Mouse (Mus musculus) urinary bladder, postnatal 36 days (tissue): Measurements from ENCODE around the gene Tram2.

Experiments used
- DNase-seq, 2 experiments: peaks; one replicate each; pipeline ENCODE4 v3.0.0; 2022; ENCODE audit warnings: low spot score in 2 of 2, mixed read lengths in 1 of 2

Tram2 gene

DNA sequence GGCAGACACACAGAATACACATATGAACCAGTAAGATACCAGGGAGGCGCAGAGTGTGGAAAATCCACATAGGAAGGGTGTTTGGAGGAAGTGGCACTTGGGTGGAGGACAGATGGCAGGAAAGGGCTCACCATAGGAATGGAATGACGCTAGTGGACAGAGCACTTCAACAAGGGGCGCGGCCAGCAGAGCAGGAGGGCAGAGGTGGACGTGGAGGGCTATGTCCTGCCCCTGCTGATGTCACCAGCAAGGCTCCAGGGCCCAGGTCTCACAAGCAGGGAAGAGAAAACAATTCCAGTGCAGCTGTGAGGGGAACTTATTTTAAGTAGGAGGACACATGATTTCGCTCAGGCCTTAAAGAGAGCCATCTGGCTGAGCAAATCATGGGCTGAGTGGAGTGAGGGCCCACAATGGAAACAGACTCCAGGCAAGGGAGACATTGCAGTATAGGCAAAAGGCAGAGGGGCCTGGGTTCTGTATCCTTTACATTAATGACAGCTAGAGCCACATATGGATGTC is 68.7 kb downstream of the Tram2 start:
- DNase-seq = no peak

DNA sequence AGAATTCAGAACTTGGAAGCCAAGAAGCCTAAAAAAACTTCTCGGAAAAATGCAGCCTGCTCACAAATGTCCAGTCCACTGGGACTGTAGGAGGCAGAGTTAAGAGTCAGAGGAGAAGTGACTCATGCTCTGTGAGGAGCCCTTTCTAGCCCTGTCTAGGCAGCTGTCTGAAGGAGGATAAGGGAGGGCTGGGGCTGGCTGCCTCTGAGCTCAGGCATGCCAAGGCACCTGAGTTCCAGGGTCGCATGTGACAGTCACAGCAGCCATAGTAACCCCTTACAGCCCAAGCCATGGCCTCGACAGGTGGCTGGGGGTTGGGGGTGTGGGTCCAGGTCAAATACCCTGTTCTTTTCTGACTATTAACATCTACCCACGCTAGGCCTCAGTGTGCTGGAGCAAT is 70.1 kb downstream of the Tram2 start:
- DNase-seq = peak in 1 of 2 experiments; percentile 65

DNA sequence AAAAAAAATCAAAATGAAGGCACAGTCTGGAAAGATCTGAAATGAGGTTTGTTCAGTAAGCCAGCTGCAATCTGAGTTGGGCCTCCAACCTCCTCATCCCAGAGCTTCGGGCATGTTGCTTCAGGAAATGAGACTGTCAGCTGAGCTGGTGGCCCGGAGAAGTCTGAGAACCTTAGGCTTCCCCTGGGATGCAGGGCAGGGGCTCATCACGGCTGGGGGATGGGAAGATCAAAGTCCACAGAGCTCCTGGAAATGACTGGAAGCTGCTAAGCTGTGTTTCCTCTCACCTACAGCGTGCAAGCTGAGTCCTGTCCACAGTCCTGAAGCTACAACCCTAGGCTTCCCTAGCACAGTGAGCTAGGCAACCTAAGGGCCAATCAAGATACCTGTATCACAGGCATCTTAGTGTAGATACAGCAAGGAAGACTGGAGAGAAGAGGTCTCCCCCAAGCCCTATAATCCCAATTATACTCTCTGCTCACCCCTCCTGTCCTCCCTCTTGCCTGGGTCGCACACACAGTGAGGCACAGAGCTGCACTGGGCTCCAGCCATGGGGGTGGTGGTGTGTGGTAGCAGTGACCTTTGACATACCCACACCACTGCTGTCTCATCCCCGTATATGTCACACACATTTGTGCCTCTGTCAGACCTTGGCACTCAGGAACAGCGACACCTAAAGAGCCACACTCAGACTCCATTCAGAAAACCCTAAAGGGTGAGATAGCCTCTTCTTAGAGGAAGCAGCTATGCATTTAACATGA is 70.9 kb downstream of the Tram2 start:
- DNase-seq = no peak

DNA sequence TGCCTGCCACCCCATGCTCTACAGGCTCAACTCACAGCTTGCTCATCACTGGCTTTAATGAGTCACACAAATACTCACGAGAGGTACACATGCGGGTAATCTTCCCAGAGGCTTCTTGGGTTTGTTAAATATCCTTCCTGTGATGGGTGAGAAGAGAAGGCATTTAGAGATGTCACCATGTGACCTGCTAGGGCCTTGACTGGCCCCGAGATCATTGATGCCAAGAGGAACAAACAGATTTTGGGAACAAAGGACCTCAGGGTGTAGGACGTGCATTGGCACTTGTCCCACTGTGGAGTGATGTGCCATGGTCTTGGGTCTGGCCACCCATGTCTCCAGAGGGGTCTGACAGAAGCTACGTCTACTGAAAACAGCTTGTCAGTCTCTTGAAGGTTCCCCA is 72.3 kb downstream of the Tram2 start:
- DNase-seq = no peak

DNA sequence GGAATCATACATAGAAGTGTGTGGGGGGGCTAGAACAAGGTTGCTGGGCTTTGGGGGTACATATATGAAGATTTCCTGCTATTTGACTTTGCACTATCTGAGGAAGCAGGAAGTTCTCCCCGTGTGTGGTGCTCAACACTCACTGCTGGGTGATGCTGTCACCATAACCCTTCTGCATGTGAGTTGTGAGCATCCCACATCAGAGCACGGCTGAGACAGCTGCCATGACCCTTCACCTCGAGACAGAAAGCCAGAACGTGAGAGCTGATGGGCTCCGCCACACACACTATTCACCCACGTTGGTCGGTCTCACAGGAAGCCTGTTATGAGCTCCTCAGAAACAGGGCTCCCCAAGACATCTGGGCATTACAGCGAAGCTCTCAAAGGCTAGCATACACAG is 74.4 kb downstream of the Tram2 start:
- no peak for DNase-seq

DNA sequence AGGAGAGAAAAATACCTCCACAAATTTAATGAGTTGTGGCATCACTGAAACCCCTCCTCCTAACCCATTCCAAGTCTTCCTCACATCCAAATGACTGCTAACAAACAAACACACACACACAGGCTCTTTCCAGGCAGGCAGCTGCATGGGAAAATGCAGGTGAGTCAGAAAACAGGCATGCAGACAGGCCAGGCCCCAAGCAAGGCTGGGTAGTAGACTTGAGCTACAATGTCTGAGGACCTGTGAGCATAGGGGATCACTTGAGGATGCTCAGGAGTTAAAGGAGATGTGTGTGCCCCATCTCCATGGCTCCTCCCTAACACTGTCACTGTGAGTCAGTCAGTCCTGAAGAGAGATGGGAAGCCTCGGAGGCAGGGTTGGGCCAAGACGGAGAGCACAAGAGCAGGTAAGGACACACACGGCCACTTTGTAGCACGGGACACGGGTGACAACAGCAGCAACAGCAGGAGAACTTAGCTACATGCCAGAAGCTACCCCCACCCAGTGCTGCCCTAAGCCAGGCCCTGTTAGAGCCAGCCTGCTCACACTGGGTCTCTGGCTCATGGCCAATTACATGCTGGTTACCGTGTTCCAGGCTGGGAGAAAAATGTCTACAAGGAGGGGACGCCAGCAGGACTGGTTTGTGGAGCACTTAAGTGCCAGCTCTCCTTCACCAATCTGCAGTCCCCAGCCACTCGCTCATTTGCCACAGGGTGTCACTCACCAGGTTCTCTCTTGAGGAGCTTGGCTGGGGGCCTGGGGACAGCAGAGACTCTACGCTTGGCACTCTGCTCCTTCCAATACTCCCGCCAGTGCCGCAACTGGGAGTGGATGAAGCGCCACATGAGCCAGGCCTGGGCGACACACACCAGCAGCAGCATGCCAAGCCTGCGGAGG is 76.5 kb downstream of the Tram2 start:
- no peak for DNase-seq

DNA sequence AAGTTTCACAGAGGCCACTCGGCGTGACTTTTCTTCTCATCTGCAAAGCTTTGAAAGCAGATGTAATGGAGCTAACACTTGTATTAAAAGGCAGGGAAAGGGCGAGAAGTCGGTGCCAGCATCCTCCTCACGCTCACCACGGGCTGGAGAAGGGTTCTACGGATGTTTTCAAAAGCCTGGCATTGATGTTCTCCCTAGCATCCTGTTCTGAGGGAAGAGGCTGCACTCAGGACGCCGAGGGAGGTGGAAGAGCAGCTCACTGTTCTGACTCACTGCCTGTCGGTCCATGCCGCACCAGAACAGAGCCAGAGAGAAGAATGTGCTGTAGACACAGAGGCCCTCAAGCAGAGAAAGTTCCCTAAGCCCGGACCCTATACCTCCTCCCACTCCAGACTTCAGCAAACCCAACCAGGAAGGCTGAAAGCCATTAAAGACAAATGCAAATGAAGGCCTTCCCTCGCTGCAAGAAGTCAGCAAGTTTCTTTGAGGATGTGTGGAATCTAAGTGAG is 81.1 kb downstream of the Tram2 start:
- DNase-seq = no peak

DNA sequence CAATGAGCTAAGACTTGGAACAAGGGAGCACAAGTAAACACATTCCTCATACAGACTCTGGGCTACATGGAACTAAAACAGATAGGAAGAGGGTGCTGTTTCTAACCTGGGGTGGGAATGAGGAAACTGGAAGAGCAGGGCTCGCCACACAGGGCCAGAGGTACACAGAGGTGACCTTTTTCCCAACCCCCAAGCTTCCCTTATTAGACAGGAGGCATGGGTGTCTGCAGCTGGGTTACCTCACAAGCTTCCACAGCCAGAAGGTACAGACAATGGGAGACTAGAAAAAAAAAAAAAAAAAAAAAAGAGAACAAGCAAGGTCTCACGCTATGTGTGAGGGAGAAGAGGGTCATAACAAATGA is 81.7 kb downstream of the Tram2 start:
- no peak for DNase-seq

DNA sequence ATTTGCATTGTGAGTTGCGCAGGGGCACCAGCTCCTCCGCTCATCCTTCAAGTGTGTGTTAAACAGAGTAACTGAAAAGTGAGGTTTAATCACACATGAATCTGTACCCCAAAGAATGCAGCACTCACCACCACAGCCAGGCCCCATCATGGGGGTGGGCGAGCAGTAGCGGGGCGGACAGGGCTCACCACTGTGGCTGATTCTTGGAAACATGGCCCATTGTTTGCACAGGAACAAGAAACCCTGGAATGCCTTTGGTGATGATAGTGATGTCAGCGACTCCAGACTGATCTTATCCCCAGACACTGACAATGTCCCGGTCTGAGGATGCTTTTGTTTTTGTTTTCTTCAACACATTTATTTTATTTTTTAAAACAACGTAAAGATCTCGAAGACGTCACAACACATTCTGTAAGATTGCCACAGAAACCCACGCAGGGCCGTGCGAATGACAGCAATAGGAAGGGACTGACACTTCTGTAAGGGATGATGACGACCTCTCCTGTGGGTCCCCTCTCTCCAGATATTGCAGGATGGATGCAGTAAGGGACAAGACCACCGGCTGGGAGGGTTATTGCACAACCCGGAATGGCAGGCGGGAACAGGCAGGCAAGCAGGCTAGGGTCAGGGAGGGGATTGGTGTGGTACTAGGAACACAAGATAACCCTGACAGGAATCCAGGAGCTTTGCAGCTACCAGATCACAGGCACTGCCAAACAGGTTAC is 82.3 kb downstream of the Tram2 start:
- DNase-seq = no peak

DNA sequence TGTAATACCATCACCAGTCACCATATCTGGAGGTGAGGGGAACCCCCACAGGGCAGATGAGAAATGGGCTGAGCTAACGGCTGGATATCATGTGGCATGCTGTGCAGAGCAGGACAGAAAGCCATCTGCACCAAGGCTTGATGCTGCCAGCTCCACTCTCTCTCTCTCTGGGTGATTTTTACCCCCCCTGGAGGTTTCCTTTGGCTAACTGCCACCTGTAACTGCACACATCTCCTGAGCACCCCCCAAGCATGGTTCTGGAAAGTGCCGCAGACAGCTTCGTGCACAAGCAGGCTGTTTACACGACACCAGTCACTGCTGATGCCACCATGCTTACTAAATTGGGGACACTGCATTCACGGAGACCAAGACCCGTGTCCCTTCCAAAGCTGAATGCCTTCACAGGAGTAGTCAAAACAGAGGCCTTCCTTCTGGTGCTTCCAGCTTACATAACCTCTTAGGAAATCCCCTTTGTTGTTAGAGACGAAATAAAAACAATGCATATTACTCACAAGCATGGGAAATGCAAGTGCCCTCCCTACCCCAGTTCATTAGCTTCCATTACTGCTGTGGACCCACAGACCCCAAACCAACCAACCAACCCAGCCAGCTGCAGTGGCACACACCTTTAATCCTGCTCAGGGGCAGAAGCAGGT is 83.6 kb downstream of the Tram2 start:
- DNase-seq = no peak

DNA sequence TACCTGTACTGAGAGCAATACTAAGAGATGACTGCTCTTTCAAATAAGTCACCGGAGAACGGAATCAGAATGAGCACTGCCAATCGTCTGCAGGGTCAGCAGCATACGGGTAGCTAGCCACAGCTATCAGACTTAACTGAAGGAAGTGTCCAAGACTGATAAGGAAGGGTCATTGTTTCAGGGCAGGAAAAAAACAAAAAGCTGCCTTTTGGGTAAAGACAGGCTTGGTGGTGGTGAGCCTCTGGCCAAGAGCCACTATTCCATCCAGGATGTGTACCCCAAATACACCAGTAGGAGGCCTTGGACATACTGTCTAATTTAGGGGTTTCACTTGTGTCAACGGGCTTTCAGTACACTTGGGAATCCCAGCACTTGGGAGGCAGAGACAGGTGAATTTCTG is 84.7 kb downstream of the Tram2 start:
- DNase-seq = no peak

DNA sequence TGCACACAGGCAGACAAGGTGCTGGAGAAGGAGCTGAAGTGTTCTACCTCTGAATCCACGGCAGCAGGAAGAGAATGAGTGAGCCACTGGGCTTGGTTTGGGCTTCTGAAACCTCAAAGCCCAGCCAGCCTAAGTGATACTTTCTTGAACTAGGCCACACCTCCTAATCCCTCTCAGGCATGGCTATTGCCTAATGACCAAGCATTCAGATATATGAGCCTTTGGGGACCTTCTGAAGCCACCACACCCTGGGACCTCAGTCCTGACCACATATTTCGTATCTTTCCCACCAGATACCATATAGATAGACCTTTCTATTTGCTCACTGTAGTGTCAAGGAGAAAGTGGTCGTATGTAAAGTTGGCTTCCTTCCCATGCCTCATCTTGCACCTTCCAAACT is 85.3 kb downstream of the Tram2 start:
- no peak for DNase-seq

DNA sequence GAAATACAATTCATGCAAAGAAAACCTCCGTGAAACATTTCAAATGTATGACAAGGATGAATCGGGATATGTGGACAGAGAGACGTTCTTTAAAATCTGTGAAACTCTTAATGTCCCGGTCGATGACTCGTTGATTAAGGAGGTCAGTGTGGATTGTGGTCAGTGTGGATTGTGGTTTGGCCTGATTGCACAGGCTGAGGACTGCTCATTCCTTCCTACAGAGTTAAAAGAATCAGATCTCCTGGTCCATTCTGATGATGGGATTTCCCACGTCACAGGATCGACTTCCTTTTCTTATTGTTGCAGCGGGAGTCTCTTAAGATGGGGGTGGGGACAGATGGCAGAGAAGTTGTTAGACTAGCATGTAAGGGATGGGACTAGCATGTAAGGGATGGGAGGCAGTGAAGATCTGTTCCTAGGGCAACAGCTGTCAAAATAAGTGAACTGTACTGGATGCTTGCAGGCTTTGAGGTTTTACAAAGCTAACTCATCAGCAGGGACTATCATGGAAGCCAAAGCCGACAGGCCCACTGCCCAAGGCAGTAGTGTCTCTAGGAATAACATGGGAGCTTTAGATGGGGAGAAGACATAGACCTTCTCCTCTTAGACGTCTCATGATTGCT is 89.5 kb downstream of the Tram2 start:
- DNase-seq = no peak

DNA sequence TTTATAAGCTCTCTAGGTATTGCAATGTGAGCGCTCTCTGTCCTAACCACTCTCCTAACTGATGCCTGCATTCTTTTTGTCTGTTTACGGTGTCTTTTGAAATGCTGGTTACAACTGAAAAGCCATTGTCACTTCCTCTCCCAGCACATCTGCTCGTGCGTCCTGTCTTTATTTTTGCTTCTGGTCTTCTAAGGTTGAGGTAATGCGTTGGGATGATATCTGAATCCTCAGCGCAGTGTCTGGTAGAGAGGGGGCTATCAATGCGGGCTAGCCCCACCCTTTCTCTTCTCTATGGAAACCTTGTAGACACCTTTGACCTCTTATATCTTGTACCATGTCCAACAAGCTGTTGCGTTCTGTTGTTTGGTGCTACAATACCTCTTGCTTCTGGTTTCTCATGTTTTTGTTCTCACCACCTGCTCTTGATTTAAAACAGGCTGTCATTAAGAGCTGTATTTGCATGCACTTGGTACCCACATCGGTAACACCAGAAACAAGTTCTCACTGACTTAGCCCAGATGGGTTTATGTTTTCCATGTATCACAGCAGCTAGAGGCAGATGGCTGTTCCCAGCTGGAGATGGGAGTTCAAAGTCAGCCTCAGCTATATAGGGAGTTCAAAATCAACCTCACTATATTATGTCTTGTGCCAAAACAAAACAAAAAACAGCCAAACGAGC is 92.5 kb downstream of the Tram2 start:
- no peak for DNase-seq

DNA sequence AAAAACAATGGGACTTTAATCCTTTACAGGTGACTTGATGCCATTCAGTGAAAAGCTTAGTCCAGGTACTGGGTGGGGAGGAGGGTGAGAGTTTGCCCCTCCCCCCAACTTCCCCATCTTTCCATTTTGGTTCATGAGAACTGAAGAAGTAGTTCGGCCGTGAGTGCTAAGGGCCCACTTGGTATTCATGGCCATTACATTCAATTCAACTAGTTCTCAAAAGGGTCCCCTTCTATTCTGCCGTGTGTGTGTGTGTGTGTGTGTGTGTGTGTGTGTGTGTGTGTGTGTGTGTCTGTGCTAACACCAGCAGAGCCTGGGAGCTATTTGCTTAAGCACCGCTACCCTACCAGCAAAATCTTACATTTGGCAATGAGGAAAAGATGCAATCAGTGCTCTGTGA is 94.4 kb downstream of the Tram2 start:
- DNase-seq = no peak

DNA sequence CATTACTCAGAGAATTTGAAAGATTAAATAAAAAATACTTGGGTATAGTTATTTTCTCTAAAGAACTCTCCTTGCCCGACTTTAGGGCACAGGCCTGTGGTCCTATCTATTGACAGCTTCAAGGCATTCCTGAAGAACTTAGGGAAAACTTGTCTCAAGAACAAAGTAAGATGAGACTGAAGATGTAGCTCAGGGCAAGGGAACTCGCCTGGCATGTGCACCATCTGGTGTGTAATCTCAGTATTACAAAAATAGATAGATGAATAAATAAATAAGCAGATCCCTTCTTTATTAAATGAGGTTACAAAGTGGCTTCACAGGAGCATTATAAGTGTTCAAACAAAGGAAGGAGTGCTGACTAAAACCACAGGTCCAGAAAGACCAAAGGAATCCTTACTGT is 94.9 kb downstream of the Tram2 start:
- no peak for DNase-seq

DNA sequence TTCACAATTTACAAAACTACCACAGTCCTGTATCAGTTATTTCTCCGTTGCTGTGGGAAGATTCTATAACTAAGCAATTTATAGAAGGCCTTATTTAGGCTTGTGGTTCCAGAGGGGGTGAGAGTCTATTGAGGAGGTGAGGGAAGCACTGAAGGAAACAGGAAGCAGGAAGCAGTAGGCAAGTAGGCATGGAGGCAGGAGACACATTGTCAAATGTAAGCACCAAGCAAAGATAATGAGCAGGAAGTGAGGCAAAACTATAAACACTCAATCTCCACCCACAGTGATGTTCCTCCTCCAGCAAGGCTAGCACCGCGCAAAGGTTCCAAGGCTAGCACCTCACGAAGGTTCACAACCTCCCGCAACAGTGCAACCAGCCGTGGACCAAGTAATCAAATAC is 97.3 kb downstream of the Tram2 start:
- no peak for DNase-seq

DNA sequence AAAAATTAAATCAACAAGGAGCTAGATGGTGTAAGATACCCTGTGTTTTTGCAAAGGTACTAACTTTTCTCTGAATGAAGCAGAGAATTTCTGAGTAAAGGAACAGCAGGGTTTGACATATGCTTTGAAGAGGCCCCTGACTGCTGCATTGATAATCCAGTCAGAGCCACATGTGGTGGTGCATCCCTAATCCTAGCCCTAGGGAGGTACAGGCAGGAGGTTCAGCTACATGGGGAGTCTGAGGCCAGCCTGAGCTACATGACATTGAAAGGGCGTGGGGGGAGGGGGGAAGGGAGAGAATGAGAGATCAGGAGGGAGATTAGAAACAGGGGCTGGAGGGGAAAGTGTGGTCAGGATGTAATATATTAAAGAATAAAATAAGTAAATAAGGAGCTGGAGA is 98.5 kb downstream of the Tram2 start:
- DNase-seq = no peak

DNA sequence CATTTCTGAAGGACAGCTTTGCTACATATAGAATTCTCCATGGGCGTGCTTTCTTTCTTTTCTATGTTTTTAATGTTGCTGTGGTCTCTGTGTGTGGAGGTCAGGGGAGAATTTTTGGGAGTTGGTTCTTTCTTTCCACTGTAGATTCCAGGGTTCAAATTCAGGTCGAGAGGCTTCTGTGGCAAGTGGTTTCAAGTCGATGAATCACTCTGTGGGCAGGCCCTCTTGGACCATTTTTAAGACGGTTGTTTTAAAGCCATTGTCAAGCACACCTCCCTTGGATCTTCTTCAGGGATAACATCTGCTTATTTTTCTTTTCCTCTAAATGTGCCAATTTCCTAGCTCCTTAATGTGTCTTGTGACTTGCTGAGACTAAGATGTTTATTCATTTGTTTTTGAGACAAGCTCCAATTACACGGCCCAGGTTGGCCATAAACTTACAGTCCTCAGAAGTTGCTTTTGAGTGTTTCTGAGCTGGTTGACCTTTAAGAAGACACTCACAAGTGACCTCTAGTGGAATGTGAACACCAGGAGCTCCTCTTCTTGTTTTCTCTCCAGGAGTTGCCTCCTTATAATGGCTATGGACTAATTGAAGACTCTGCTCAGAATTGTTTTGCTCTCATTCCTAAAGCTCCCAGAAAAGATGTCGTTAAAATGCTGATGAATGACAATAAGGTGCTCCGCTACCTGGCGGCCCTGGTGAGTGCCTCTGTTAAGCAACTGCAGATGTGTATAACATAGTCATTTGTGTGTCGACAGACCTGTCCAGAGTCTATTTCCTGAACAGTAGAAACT is 104.5 kb downstream of the Tram2 start:
- no peak for DNase-seq

DNA sequence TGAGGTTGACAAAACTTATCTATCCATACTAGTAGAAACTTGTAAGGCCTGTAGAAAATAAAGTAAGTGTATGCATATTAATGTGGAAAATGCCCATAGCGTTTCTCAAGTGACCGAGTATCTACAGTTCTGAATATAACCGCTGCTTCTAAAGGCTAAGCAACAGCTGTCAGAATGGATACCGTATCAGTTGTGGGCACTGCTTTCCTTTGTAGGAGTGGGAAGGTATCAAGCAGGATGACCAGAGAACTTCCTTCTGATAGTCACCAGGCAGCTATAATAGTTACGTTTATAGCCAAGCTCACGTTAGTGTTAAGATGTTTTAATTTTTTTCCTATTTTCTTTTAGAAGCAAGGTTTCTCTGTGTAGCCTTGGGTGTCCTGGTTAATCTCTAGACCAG is 105.6 kb downstream of the Tram2 start:
- no peak for DNase-seq
